16 mouse cellular contexts compared by ENCODE assay signal in genomic region chr2:49846880-49847279, GRCm38 (mm10). TPM values are rescaled to one million over a fixed set of nuclear protein-coding genes. Genes with fewer than 3 reads are reported as not detected.
"Had no signal": no experiment of that assay in that cellular context is flagged by ENCODE, and none has a peak within 500 bp of the region (broad histone marks: within the 10 kb centered on the region; RNA-seq: fewer than 3 reads in every experiment).

No protein-coding gene starts in this region.

- H3K27ac ChIP-seq: liver, embryonic 14.5 days; midbrain, embryonic 10.5 days; midbrain, embryonic 13.5 days; midbrain, embryonic 15.5 days; neural tube, embryonic 12.5 days; stomach, embryonic 15.5 days; stomach, postnatal 0 days had no signal

- H3K27me3 ChIP-seq: midbrain, embryonic 15.5 days; neural tube, embryonic 12.5 days; stomach, embryonic 15.5 days had no signal

- H3K4me1 ChIP-seq: stomach, embryonic 15.5 days had no signal

- DNase-seq: lung, adult 18-20 months; lung, embryonic 14.5 days; lung, postnatal 10 days; lung, postnatal 4 days; right cerebral cortex, postnatal 14 days; thymus, postnatal 25 days; thymus, postnatal 4 days had no signal

- H3K4me3 ChIP-seq: midbrain, embryonic 10.5 days; midbrain, embryonic 13.5 days; midbrain, embryonic 15.5 days; myocyte; neural tube, embryonic 12.5 days; stomach, embryonic 15.5 days had no signal

- H3K36me3 ChIP-seq: midbrain, embryonic 10.5 days; midbrain, embryonic 13.5 days; midbrain, embryonic 15.5 days; neural tube, embryonic 12.5 days; stomach, embryonic 15.5 days had no signal

- ATAC-seq: midbrain, embryonic 13.5 days; midbrain, embryonic 15.5 days had no signal

RNA-seq across cellular contexts. Expression of gene Lypd6b, which starts 59.4 kb away (rescaled TPM):
- total RNA-seq: megakaryocyte-erythroid progenitor cell, adult 5-6 weeks had no signal
